Mouse (Mus musculus): ENCODE results near the gene Tmem170b. TPM values are rescaled to one million over a fixed set of nuclear protein-coding genes. Genes with fewer than 3 reads are reported as not detected.

The Tmem170b gene
- polyA plus RNA-seq, 1 experiment from 2014 or later, result 11.6 TPM

GRCm38 (mm10) chr13:41650665-41651064 lies 45.0 kb downstream of the Tmem170b start:
- WGBS, result 77% methylated on average over 7 of the region's 7 CpGs
- no peaks in the 10 kb centered on the region for H3K27me3 ChIP-seq (replicated peaks; ENCODE audit: insufficient read depth, low read length)
- H3K27ac ChIP-seq (ENCODE audit: low read length), result no peak overlapping the region
- ATAC-seq (no peak), DNase-seq (ENCODE audit: low spot score) (no peak)
- H3K4me3 ChIP-seq (ENCODE audit: low read depth, low read length), result no peak overlapping the region
- no peak overlapping the region for H3K9ac ChIP-seq (replicated peaks; ENCODE audit: low read depth)
- no peaks in the 10 kb centered on the region for H3K36me3 ChIP-seq (ENCODE audit: insufficient read depth, low read length)
- TF ChIP-seq EP300 (IDR thresholded peaks at IDR 0.05) (no peak), CTCF (IDR thresholded peaks at IDR 0.05) (peak; percentile 47; the same call in 1 of the 2 replicates)
- H3K9me3 ChIP-seq (ENCODE audit: low read length), result no peaks in the 10 kb centered on the region
- no peak overlapping the region for H3K4me2 ChIP-seq (replicated peaks; ENCODE audit: low read depth, low read length)
- no peaks in the 10 kb centered on the region for H3K4me1 ChIP-seq (ENCODE audit: insufficient read depth, low read depth, low read length)

DNA sequence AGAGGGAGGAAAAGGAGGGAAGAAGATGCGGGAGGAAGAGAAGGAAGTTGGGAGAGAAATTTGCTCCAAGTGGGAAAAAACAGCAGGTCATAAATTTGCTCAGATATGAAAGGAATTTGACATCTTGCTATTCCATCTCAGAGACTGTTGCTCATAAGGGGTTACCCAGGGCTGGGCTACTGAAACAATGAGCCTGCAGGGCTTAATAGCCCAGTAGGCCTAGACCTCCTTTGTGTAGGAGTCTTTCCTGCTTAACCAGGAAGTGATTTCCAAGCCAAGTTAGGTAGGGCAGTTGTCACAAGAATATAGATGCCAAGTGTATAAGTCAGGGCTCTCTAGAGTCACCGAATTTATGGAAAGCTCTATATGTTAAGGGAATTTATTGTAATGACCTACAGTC lies 48.1 kb downstream of the Tmem170b start:
- no peak overlapping the region for H3K9ac ChIP-seq (replicated peaks; ENCODE audit: low read depth)
- ATAC-seq (no peak), DNase-seq (ENCODE audit: low spot score) (no peak)
- TF ChIP-seq EP300 (IDR thresholded peaks at IDR 0.05), result no peak
- no peak for TF ChIP-seq CTCF (IDR thresholded peaks at IDR 0.05)
- H3K4me2 ChIP-seq (replicated peaks; ENCODE audit: low read depth, low read length), result no peak overlapping the region
- H3K27me3 ChIP-seq (replicated peaks; ENCODE audit: insufficient read depth, low read length), result no peaks in the 10 kb centered on the region
- 69% methylated on average over 2 of the region's 2 CpGs for WGBS
- no peaks in the 10 kb centered on the region for H3K4me1 ChIP-seq (ENCODE audit: insufficient read depth, low read depth, low read length)
- no peak overlapping the region for H3K4me3 ChIP-seq (ENCODE audit: low read depth, low read length)
- H3K9me3 ChIP-seq (ENCODE audit: low read length), result no peaks in the 10 kb centered on the region
- no peak overlapping the region for H3K27ac ChIP-seq (ENCODE audit: low read length)
- no peaks in the 10 kb centered on the region for H3K36me3 ChIP-seq (ENCODE audit: insufficient read depth, low read length)

- TF ChIP-seq EP300 (IDR thresholded peaks at IDR 0.05), result no peak
- TF ChIP-seq CTCF (IDR thresholded peaks at IDR 0.05), result no peak
- Histone ChIP-seq H3K9ac (replicated peaks; ENCODE audit: low read depth) (no peak overlapping the region), H3K9me3 (ENCODE audit: low read length) (no peaks in the 10 kb centered on the region), H3K36me3 (ENCODE audit: insufficient read depth, low read length) (no peaks in the 10 kb centered on the region), H3K4me2 (replicated peaks; ENCODE audit: low read depth, low read length) (no peak overlapping the region), H3K4me1 (ENCODE audit: insufficient read depth, low read depth, low read length) (no peaks in the 10 kb centered on the region), H3K27ac (ENCODE audit: low read length) (no peak overlapping the region), H3K27me3 (replicated peaks; ENCODE audit: insufficient read depth, low read length) (no peaks in the 10 kb centered on the region), H3K4me3 (ENCODE audit: low read depth, low read length) (no peak overlapping the region)
- WGBS, result 48% methylated on average over 10 of the region's 10 CpGs
- DNase-seq (ENCODE audit: low spot score) (no peak), ATAC-seq (no peak)
Observed at GRCm38 (mm10) chr13:41655576-41656090, 49.9 kb downstream of the Tmem170b start.

DNA sequence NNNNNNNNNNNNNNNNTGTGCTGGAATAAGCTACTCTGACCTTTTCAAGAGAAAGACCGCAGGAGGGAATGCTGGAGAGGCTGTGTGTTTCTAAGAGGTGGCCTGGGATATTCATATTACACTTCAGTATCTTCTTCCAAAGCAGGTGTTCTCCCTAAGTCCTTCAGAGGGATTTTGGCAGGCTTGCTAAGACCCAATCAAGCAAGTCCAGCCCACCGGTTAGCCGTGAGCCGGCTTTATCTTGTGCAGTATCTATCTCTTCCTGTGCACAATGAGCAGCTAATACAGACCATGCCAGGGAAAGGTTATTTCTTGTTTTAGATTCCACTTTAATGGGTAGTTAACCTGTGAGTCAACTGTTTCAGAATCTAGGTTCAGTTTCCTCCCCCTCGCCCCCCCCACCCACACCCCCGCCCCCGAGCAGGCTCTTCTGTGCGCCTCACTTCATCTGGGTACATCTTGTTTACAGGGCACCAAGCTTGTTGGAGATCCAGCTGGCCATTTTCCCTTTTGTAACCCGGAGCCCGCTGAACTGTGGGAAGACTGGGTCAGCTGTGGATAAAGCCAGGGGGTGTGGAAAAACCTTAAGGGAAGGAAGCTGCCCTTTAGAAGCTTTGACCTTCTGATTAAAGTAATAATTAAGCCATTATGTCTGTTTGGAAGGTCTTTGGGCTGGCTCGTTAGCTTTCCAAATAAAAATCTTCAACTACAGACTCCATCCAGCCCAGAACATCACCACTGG lies 54.5 kb downstream of the Tmem170b start:
- no peak overlapping the region for H3K27ac ChIP-seq (ENCODE audit: low read length)

GRCm38 (mm10) chr13:41661116-41661515 lies 55.4 kb downstream of the Tmem170b start:
- Histone ChIP-seq H3K27me3 (replicated peaks; ENCODE audit: insufficient read depth, low read length) (no peaks in the 10 kb centered on the region), H3K4me1 (ENCODE audit: insufficient read depth, low read depth, low read length) (peaks cover 13% of the 10 kb centered on the region; the same call in 1 of the 2 replicates), H3K27ac (ENCODE audit: low read length) (no peak overlapping the region), H3K9ac (replicated peaks; ENCODE audit: low read depth) (no peak overlapping the region), H3K4me2 (replicated peaks; ENCODE audit: low read depth, low read length) (no peak overlapping the region), H3K9me3 (ENCODE audit: low read length) (no peaks in the 10 kb centered on the region), H3K4me3 (ENCODE audit: low read depth, low read length) (no peak overlapping the region), H3K36me3 (ENCODE audit: insufficient read depth, low read length) (no peaks in the 10 kb centered on the region)
- 87% methylated on average over 11 of the region's 11 CpGs for WGBS
- no peak for DNase-seq (ENCODE audit: low spot score)
- no peak for TF ChIP-seq EP300 (IDR thresholded peaks at IDR 0.05)
- TF ChIP-seq CTCF (IDR thresholded peaks at IDR 0.05), result no peak
- no peak for ATAC-seq

More for the DNA sequence above, 54.5 kb downstream of the Tmem170b start:
- DNase-seq (ENCODE audit: low spot score) (peak; percentile 26), ATAC-seq (no peak)
- Histone ChIP-seq H3K36me3 (ENCODE audit: insufficient read depth, low read length) (no peaks in the 10 kb centered on the region), H3K9ac (replicated peaks; ENCODE audit: low read depth) (no peak overlapping the region), H3K4me1 (ENCODE audit: insufficient read depth, low read depth, low read length) (peaks cover 13% of the 10 kb centered on the region; the same call in 1 of the 2 replicates), H3K27me3 (replicated peaks; ENCODE audit: insufficient read depth, low read length) (no peaks in the 10 kb centered on the region), H3K9me3 (ENCODE audit: low read length) (no peaks in the 10 kb centered on the region), H3K4me2 (replicated peaks; ENCODE audit: low read depth, low read length) (no peak overlapping the region), H3K4me3 (ENCODE audit: low read depth, low read length) (no peak overlapping the region)
- 73% methylated on average over 11 of the region's 11 CpGs for WGBS
- TF ChIP-seq EP300 (IDR thresholded peaks at IDR 0.05) (no peak), CTCF (IDR thresholded peaks at IDR 0.05) (no peak)

GRCm38 (mm10) chr13:41662401-41663070 lies 56.8 kb downstream of the Tmem170b start:
- no peak overlapping the region for H3K4me3 ChIP-seq (ENCODE audit: low read depth, low read length)
- H3K4me2 ChIP-seq (replicated peaks; ENCODE audit: low read depth, low read length), result peak overlapping the region; percentile 25
- TF ChIP-seq EP300 (IDR thresholded peaks at IDR 0.05) (peak; percentile 95), CTCF (IDR thresholded peaks at IDR 0.05) (no peak; the same call in none of the 2 replicates)
- ATAC-seq, result peak; percentile 92
- H3K27me3 ChIP-seq (replicated peaks; ENCODE audit: insufficient read depth, low read length), result no peaks in the 10 kb centered on the region
- H3K9me3 ChIP-seq (ENCODE audit: low read length), result no peaks in the 10 kb centered on the region
- H3K9ac ChIP-seq (replicated peaks; ENCODE audit: low read depth), result no peak overlapping the region
- 8% methylated on average over 17 of the region's 17 CpGs for WGBS
- DNase-seq (ENCODE audit: low spot score), result peak; percentile 90
- H3K36me3 ChIP-seq (ENCODE audit: insufficient read depth, low read length), result no peaks in the 10 kb centered on the region
- peaks cover 13% of the 10 kb centered on the region; the same call in 1 of the 2 replicates for H3K4me1 ChIP-seq (ENCODE audit: insufficient read depth, low read depth, low read length)
- peak overlapping the region; percentile 83 for H3K27ac ChIP-seq (ENCODE audit: low read length)
